Mouse (Mus musculus): ENCODE data around the gene Zfp512b. TPM values are rescaled to one million over a fixed set of nuclear protein-coding genes. Genes with fewer than 3 reads are reported as not detected.
A peak's percentile ranks its signal among the peaks of the same experiment; 100 is the strongest.

Gene Zfp512b
- total and polyA plus RNA-seq, 3 experiments, result 11.0 to 26.8 (median 16.6) TPM

- no peak for TF ChIP-seq SIN3A (IDR thresholded peaks at IDR 0.05; ENCODE audit: low read length)
- TF ChIP-seq CTCF (conservative IDR thresholded peaks at IDR 0.05 in 1 of 2, IDR thresholded peaks at IDR 0.05 in 1 of 2; ENCODE audit: low read depth in 2 of 2, low read length in 2 of 2), result 0 out of 4 replicates have a peak, but pooled peaks of 1 of the 2 experiments have one; percentile 0
- Histone ChIP-seq H3K79me2 (replicated peaks; ENCODE audit: control insufficient read depth, extremely low read depth, insufficient read depth, poor library complexity, severe bottlenecking) (peaks cover 42% of the 10 kb centered on the region), H3K9me3 (replicated peaks; ENCODE audit: low read length) (no peaks in the 10 kb centered on the region), H3K9ac (ENCODE audit: insufficient read depth, low read depth) (no peak overlapping the region), H3K27me3 (replicated peaks) (no peaks in the 10 kb centered on the region), H3K36me3 (replicated peaks in 1 of 2; ENCODE audit: control insufficient read depth in 1 of 2, insufficient read depth in 1 of 2, low read length in 1 of 2) (peaks cover 9 to 59% of the 10 kb centered on the region in 2 experiments), H3K4me2 (ENCODE audit: insufficient read depth, low read depth, poor library complexity, severe bottlenecking) (no peak overlapping the region), H3K4me1 (ENCODE audit: control insufficient read depth in 1 of 2, insufficient read depth in 2 of 2) (peaks cover 0 to 17% of the 10 kb centered on the region in 2 experiments; a peak in 2 of 4 replicates), H3K27ac (ENCODE audit: insufficient read depth, low read depth) (no peak overlapping the region), H3K4me3 (replicated peaks in 1 of 3; ENCODE audit: low read depth in 2 of 3, low read length in 2 of 3, poor library complexity in 1 of 3) (no peak overlapping the region)
- in situ Hi-C loops (cut with MboI; ENCODE audit: low pct_ligation_motif_present, low pct_unique_long_range_greater_than_20kb, low sequenced_read_pairs) (no loop called here), dilution Hi-C loops (cut with MboI; ENCODE audit: extremely low pct_ligation_motif_present, extremely low pct_unique_long_range_greater_than_20kb, low sequenced_read_pairs) (no loop called here)
- no peak for DNase-seq (ENCODE audit: extremely low read depth)
Observed at GRCm38 (mm10) chr2:181541761-181542380, 50.7 kb downstream of the Zfp512b start.

- TF ChIP-seq ZNF384 (IDR thresholded peaks at IDR 0.05; ENCODE audit: low read depth, low read length) (no peak), ETS1 (conservative IDR thresholded peaks at IDR 0.05; ENCODE audit: low read depth, low read length) (no peak), RCOR1 (conservative IDR thresholded peaks at IDR 0.05; ENCODE audit: low read depth, low read length) (no peak), USF1 (IDR thresholded peaks at IDR 0.05; ENCODE audit: low read depth, low read length) (no peak), ZMIZ1 (IDR thresholded peaks at IDR 0.05; ENCODE audit: low read depth, low read length) (no peak), ELF1 (IDR thresholded peaks at IDR 0.05; ENCODE audit: low read depth, low read length) (no peak), TCF12 (IDR thresholded peaks at IDR 0.05; ENCODE audit: low read depth, low read length) (no peak), CHD2 (IDR thresholded peaks at IDR 0.05; ENCODE audit: low read length) (no peak), UBTF (IDR thresholded peaks at IDR 0.05; ENCODE audit: low read depth, low read length) (no peak), ZKSCAN1 (IDR thresholded peaks at IDR 0.05; ENCODE audit: borderline replicate concordance, low read depth, low read length) (no peak), MEF2A (IDR thresholded peaks at IDR 0.05; ENCODE audit: borderline replicate concordance, low read depth, low read length) (no peak), MAX (IDR thresholded peaks at IDR 0.05; ENCODE audit: low read length) (no peak), SIN3A (IDR thresholded peaks at IDR 0.05; ENCODE audit: low read length) (no peak), NELFE (IDR thresholded peaks at IDR 0.05; ENCODE audit: low read depth, low read length) (no peak), USF2 (conservative IDR thresholded peaks at IDR 0.05; ENCODE audit: low read depth, low read length) (no peak), BHLHE40 (IDR thresholded peaks at IDR 0.05; ENCODE audit: low read depth, low read length) (no peak), JUN (IDR thresholded peaks at IDR 0.05; ENCODE audit: insufficient read depth, low read depth, low read length) (no peak), PAX5 (IDR thresholded peaks at IDR 0.05; ENCODE audit: low read length) (no peak), POLR2AphosphoS2 (IDR thresholded peaks at IDR 0.05; ENCODE audit: low read depth, low read length) (no peak)
- Histone ChIP-seq H3K9ac (ENCODE audit: insufficient read depth, low read depth) (no peak overlapping the region), H3K4me1 (ENCODE audit: control insufficient read depth in 1 of 2, insufficient read depth in 2 of 2) (peaks cover 0 to 33% of the 10 kb centered on the region in 2 experiments; a peak in 2 of 4 replicates), H3K36me3 (replicated peaks in 1 of 2; ENCODE audit: control insufficient read depth in 1 of 2, insufficient read depth in 1 of 2, low read length in 1 of 2) (peaks cover 0 to 59% of the 10 kb centered on the region in 2 experiments), H3K4me2 (ENCODE audit: insufficient read depth, low read depth, poor library complexity, severe bottlenecking) (no peak overlapping the region), H3K9me3 (replicated peaks; ENCODE audit: low read length) (no peaks in the 10 kb centered on the region), H3K27ac (ENCODE audit: insufficient read depth, low read depth) (no peak overlapping the region), H3K79me2 (replicated peaks; ENCODE audit: control insufficient read depth, extremely low read depth, insufficient read depth, poor library complexity, severe bottlenecking) (peaks cover 50% of the 10 kb centered on the region), H3K4me3 (replicated peaks in 1 of 3; ENCODE audit: low read depth in 2 of 3, low read length in 2 of 3, poor library complexity in 1 of 3) (no peak overlapping the region), H3K27me3 (replicated peaks) (no peaks in the 10 kb centered on the region)
- in situ Hi-C loops (cut with MboI; ENCODE audit: low pct_ligation_motif_present, low pct_unique_long_range_greater_than_20kb, low sequenced_read_pairs) (no loop called here), dilution Hi-C loops (cut with MboI; ENCODE audit: extremely low pct_ligation_motif_present, extremely low pct_unique_long_range_greater_than_20kb, low sequenced_read_pairs) (no loop called here)
- no peak for DNase-seq (ENCODE audit: extremely low read depth)
Observed at GRCm38 (mm10) chr2:181537444-181538047, 55.1 kb downstream of the Zfp512b start.

Measured in CH12.LX (cell line).